Mouse (Mus musculus) frontal cortex, postnatal 36 days (tissue): ENCODE data around the gene Polr2a.

Experiments
- DNase-seq, 2 experiments: peaks; one replicate each; pipeline ENCODE4 v3.0.0; 2022; ENCODE audit warnings: low spot score in 2 of 2

The Polr2a gene

GRCm38 (mm10) chr11:69784793-69785272 is 26.4 kb upstream of the Polr2a start:
- no peak for DNase-seq

DNA sequence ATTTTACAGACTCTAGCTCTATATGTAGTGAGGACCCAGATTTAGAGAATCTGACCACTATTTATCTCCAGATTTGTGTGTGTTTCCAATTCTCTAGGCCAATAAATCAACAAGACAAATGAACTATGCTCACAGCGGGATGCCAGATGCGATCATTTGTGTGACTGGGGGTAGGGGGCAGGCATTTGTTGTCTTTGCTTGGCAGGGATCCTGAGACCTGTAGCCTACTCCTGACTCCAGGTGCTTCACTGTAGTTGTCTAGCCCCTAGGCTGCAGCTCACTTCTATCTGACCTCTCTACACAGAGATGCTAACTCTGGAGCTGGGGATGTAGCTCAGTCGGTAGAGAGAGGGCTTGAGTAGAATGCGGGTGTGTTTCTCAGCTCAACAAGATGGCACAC is 23.4 kb upstream of the Polr2a start:
- DNase-seq = no peak

- DNase-seq = no peak
These were observed 20.5 kb upstream of the Polr2a start for GRCm38 (mm10) chr11:69778985-69779384.

DNA sequence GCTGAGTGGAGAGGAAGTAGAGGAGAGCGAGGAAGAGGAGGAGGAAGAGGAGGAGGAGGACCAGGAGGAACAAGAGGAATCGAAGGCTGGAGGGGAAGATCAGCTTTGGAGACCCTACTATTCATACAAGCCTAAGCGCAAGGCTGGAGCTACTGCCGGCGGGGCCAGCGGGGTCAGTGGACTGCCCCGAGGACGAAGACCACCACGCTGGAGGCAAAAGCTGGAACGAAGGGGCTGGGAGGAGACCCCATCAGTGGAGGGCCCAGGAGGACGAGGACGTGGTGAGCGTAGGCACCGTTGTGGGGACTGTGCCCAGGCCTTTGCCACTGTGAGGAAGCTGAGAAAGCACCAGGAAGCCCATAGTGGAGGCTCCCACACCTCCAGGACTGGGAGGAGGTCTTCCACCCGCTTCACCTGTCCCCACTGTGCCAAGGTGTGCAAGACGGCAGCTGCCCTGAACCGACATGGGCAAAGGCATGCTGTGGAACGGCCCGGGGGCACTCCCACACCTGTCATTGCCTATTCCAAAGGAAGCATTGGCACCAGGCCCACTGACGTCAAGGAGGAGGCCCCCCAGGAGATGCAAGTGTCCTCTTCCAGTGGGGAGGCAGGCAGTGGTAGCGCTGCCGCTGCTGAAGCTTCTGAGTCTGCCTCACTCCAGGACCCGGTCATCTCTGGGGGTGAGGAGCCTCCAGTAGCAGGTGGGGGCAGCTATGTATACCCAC is 20.0 kb upstream of the Polr2a start:
- no peak for DNase-seq

DNA sequence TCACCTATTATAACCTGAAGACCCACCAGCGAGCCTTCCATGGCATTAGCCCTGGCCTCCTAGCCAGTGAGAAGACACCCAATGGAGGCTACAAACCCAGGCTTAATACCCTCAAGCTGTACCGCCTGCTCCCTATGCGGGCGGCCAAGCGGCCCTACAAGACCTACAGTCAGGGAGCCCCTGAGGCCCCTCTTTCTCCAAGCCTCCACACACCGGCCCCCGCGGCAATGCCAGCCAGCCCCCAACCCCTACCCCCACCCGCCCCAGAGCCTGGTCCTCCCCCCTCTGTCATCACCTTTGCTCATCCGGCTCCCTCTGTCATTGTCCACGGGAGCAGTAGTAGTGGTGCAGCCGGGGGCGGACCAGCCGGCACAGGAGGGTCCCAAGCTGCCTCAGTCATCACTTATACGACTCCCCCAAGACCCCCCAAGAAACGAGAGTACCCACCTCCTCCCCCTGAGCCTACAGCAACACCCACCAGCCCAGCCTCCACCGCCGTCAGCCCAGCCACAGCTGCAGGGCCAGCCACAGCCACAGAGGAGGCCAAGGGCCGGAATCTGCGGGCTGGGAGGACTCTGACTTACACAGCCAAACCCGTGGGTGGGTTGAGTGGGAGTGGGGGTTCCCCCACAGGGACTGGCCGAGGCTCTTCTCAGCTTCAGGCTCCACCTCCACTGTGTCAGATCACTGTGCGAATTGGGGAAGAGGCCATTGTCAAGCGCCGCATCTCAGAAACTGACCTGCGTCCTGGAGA is 19.2 kb upstream of the Polr2a start:
- DNase-seq = no peak

GRCm38 (mm10) chr11:69776488-69776887 is 18.1 kb upstream of the Polr2a start:
- DNase-seq = no peak

DNA sequence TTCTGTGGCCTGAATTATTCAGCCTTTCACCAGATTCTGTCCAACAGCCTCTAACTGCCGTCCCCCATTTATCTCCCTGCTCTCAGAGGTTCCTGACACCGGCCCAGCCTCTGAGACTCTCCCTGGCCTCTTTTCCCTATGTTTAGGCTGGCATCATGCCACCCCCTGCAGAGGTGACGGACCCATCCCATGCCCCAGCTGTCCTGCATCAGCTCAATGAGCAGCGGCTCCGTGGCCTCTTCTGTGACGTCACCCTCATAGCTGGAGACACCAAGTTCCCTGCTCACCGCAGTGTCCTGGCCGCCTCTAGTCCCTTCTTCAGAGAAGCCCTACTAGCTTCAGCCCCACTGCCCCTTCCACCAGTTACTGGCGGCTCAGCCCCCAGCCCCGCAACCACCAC is 17.3 kb upstream of the Polr2a start:
- no peak for DNase-seq

DNA sequence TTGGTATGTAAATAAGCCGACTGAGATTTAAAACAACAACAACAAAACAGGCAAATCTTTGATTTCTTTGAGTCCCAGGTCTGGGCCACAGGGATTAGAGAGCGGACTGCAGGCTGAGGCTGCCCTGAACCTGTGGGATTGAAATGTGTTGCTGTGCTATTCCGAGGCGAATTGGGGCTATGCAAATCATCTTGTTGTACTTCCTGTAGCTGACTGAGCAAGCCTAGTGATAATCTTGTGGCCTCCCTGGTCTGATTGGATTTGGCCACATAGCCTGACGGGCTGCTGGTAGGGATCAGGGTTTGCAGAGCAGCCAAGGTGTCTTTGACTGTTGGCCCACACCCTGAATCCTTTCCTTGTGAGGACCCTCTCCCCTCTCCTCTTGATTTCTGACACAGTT is 16.5 kb upstream of the Polr2a start:
- no peak for DNase-seq

DNA sequence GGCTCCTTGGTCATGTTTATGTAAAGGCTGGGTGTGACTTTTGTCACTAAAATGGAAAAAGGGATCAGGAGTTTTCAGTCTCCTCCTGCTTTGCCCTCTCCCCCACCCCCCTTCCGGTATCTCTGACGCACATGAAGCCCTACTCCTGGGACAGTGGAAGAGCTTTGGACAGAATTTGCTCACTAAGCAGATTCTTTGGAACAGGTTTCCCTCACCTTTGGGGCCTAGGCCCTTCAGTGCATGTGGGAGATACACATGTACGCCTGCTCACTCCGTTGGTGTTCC is 9.1 kb upstream of the Polr2a start:
- no peak for DNase-seq

- no peak for DNase-seq
These were observed 8.6 kb upstream of the Polr2a start for GRCm38 (mm10) chr11:69766872-69767624.

- peak; percentile 70 to 71 for DNase-seq
These were observed 7.7 kb upstream of the Polr2a start for GRCm38 (mm10) chr11:69766126-69766609.

DNA sequence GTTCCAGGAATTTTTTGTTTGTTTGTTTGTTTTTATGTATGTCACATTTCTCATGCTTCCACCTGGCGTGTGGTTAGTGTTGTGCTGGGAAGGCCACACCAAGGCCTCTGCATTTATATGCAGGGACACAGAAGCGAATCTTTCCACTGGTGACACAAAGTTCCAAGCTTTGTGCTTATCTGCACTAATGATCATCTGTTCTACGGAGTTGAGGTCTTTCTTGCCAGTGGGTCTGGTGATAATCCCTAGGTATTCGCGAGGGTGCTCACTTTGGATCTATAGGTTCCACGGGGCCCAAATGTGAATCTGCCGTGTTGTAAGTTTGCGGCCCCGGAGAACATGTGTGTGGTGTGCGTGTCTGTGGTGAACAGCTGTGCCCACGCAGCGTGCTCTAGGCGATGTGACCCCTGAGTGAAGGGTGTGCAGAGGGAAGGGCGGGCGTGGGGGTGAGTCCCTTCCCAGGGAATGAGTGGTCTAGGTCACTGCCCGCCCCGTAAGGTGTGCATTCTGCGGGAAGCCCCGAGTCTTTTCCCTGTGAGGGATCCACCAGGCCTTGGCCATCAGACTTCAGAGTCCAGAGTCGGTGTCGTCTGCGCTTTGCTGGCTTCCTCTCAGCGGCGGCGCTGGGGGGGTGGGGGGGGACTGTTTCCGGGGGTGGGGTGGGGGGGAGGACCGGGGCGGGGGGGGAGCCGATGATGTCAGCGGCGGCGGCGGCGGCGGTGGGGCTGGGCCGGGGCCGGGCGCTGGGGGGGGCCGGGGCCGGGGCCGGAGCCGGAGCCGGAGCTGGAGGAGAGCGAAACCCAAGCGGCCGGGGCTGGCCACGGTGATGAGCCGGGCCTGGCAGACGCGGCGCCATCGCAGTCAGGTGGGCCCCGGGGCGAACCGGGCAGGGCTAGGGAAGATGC is 7.0 kb upstream of the Polr2a start, which contains the start of gene Zbtb4:
Gene Zbtb4, plus strand, starts transcription at position 692 of the 905 bp plus-strand sequence.
- DNase-seq = peak in 1 of 2 experiments; percentile 39

GRCm38 (mm10) chr11:69763551-69763950 is 5.1 kb upstream of the Polr2a start:
- no peak for DNase-seq

DNA sequence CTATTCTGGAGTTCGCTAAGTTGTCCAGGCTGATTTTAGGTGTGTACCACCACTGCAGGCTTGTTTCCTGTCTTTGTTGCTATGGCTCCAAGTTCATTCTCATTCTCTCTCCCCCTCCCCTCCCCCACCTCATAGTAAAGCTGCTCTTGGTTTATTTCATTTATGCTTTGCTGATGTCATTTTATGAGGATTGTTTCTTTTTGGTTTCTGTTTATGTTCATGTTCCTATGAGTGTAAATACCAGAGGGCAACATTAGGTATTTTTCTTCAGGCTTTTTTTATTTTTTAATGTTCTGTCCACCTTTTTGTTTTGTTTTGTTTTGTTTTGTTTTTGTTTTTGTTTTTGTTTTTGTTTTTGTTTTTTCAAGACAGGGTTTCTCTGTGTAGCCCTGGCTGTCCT is 3.4 kb upstream of the Polr2a start, which contains the start of gene Slc35g3:
Gene Slc35g3, minus strand, starts transcription at position 101 of the 400 bp plus-strand sequence.
- DNase-seq = no peak

DNA sequence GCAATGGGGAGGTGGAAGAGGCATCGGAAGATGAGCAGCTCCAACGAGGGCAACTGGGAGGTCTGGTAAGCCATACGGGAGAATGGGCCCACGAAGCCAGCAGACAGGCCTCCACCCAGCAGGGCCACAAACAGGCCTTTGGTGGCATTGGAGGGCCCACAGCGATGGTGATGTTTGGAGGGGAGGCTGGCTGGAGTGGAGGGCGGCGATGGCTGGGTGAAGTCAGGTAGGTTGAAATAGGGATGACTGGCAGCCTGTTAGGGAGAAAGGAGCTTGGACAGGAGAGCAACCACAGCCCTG is 2.4 kb upstream of the Polr2a start:
- no peak for DNase-seq

DNA sequence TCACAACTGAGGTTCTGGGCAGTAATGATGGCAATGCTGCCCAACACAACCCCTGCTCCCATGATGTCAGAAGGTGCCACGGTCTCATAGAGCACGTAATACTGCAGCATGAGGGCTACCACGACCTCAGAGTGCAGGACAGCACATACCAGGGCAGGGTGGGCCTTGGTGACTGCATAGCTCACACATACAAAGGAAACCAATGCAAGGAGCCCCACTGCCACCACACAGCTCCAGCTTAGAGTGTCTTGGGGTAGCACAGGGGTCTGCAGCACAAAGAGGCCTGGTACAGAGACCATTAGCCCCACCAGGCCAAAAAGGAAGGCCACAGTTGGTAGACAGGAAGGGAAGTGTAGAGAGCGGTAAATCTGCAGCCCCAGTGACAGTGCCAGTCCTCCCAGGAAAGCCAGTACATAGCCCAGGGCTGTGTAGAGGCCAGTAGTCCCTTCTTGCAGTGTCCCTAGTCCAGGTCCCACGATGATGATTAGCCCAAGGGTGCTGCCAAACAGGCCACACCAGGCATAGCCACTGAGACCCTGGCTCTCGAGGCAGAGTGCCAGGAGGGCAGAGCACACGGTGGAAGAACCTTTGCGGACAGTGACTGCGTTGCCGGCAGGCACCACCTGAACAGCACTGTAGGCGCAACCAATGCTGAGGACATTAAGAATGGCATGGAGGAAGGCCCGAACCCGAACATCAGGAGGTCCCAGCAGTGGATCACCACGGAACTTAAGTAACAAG is 1.9 kb upstream of the Polr2a start:
- no peak for DNase-seq

- peak; percentile 85 to 90 for DNase-seq
These were observed 709 bp upstream of the Polr2a start for GRCm38 (mm10) chr11:69758971-69759721.

- DNase-seq = peak; percentile 96 to 97
These were observed 364 bp downstream of the Polr2a start for GRCm38 (mm10) chr11:69758090-69758456.

DNA sequence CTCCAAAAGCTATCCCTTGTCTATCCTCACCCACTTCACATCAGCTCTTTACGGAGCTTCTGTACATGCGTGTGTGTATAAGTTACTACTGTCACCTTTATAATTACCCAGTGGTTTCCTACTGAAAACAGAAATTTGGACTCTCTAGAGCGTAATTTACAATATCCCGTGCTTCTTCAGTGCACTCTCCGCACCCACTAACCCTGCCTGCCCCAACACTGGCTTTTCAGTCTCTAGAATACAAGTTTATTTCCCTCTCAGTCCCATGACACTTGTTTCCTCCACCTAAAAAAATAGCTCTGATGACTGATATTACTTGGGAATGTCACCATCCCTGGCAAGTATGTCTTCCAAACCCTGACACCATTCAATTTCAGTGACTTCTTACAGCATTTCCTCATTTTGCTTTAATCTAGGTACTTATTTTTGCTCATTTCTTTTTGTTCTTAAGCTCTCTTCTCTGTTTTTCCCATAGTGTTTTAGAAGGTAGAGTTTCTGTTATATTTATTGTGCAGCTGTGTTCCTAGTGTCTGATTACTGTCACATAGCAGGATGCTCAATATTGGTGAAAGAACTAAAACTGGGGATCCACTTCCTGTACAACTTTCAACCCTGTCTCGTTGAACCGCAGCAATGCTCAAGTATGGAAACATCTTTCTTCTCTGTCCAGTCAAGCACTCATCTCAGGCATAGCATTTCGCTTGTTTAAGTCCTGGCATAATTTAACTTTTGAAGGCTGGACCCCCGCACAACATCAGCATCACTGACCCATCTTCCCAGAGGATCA is 941 bp downstream of the Polr2a start:
- DNase-seq = no peak
